Mouse (Mus musculus): ENCODE measurements around the gene Nucks1. TPM values are rescaled to one million over a fixed set of nuclear protein-coding genes. Genes with fewer than 3 reads are reported as not detected.

The Nucks1 gene
- total and polyA plus RNA-seq, 3 experiments, result 87.4 to 267 (median 96.9) TPM

DNA sequence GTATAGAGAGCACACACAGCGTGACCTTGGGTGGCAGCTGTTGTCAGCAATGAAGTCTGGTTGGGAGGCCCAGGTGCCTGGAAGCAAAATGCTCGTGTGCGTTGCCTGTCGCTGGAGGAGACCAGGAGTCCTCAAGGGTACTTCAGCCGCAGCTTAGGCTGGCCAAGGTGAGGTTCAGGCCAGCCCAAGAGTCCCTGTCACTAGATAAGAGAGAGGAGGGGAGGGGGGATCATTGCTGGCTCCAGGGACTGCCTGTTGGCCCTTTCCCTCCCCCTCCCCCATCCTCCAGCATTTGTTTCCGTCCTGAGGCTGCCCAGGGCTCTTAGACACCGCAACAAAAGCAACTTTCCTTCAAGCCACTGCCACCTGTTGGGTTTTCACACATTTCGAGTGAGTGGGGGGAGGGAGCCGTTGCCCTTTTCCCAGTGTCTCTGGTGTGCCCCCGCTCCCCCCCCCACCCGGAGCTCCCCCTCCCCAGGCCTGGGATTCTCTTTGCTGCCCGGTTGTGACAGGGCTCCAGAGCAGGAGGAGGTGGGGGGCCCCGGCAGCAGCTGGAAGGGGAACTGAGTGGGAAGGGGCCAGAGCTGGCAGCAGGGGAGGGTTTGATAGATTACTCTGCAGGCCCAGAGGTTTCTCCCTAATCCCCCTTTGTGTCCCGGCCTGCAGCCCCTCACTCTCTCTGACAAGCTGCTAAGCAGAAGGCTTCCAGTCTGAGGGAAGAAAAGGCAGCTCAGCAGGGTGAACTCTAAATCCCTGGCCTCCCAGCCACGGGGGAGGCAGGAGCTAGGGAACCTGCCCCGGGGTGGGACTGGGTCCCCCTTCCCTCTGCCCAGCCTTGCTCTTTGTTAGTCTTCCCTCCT lies 60.6 kb downstream of the Nucks1 start:
- H3K79me2 ChIP-seq (replicated peaks; ENCODE audit: control insufficient read depth, extremely low read depth, insufficient read depth, poor library complexity, severe bottlenecking), result no peaks in the 10 kb centered on the region
- TF ChIP-seq MAFK (IDR thresholded peaks at IDR 0.05; ENCODE audit: insufficient replicate concordance, low read length) (no peak), ZC3H11A (IDR thresholded peaks at IDR 0.05; ENCODE audit: low read depth, low read length) (no peak), TBP (conservative IDR thresholded peaks at IDR 0.05; ENCODE audit: low read depth, low read length) (no peak), SMC3 (IDR thresholded peaks at IDR 0.05; ENCODE audit: low read depth, low read length) (no peak), TCF12 (IDR thresholded peaks at IDR 0.05; ENCODE audit: low read depth, low read length) (no peak), HCFC1 (IDR thresholded peaks at IDR 0.05; ENCODE audit: low read depth, low read length) (no peak), MAZ (IDR thresholded peaks at IDR 0.05; ENCODE audit: low read depth, low read length) (no peak), JUN (IDR thresholded peaks at IDR 0.05; ENCODE audit: insufficient read depth, low read depth, low read length) (no peak), KAT2A (IDR thresholded peaks at IDR 0.05; ENCODE audit: insufficient replicate concordance, low read length) (no peak), USF2 (conservative IDR thresholded peaks at IDR 0.05; ENCODE audit: low read depth, low read length) (no peak), BHLHE40 (IDR thresholded peaks at IDR 0.05; ENCODE audit: low read depth, low read length) (no peak), CTCF (conservative IDR thresholded peaks at IDR 0.05 in 1 of 2, IDR thresholded peaks at IDR 0.05 in 1 of 2; ENCODE audit: low read depth in 2 of 2, low read length in 2 of 2) (no peak), JUND (conservative IDR thresholded peaks at IDR 0.05; ENCODE audit: low read depth, low read length) (no peak), ZKSCAN1 (IDR thresholded peaks at IDR 0.05; ENCODE audit: borderline replicate concordance, low read depth, low read length) (no peak), MEF2A (IDR thresholded peaks at IDR 0.05; ENCODE audit: borderline replicate concordance, low read depth, low read length) (no peak), ZMIZ1 (IDR thresholded peaks at IDR 0.05; ENCODE audit: low read depth, low read length) (no peak), MYC (IDR thresholded peaks at IDR 0.05; ENCODE audit: low read depth, low read length) (no peak), MAX (IDR thresholded peaks at IDR 0.05; ENCODE audit: low read length) (no peak)
- dilution Hi-C loops (cut with MboI; ENCODE audit: extremely low pct_ligation_motif_present, extremely low pct_unique_long_range_greater_than_20kb, low sequenced_read_pairs), result no loop called here
- H3K4me1 ChIP-seq (ENCODE audit: control insufficient read depth in 1 of 2, insufficient read depth in 2 of 2), result 0 out of 4 replicates have a peak, but pooled peaks cover 0 to 4% of the 10 kb centered on the region in 2 experiments
- no peak overlapping the region for H3K27ac ChIP-seq (ENCODE audit: insufficient read depth, low read depth)
- H3K9ac ChIP-seq (ENCODE audit: insufficient read depth, low read depth), result no peak overlapping the region
- no peaks in the 10 kb centered on the region for H3K36me3 ChIP-seq (replicated peaks in 1 of 2; ENCODE audit: control insufficient read depth in 1 of 2, insufficient read depth in 1 of 2, low read length in 1 of 2)
- no peak for DNase-seq (ENCODE audit: extremely low read depth)
- H3K4me2 ChIP-seq (ENCODE audit: insufficient read depth, low read depth, poor library complexity, severe bottlenecking), result no peak overlapping the region; the same call in 1 of the 2 replicates
- in situ Hi-C loops (cut with MboI; ENCODE audit: low pct_ligation_motif_present, low pct_unique_long_range_greater_than_20kb, low sequenced_read_pairs), result no loop called here
- H3K9me3 ChIP-seq (replicated peaks; ENCODE audit: low read length), result no peaks in the 10 kb centered on the region
- H3K4me3 ChIP-seq (replicated peaks in 1 of 3; ENCODE audit: low read depth in 2 of 3, low read length in 2 of 3, poor library complexity in 1 of 3), result no peak overlapping the region
- peaks cover 91% of the 10 kb centered on the region for H3K27me3 ChIP-seq (replicated peaks)

Measured in CH12.LX (cell line).